Mouse (Mus musculus) leukemia stem cell, adult 10-12 weeks (primary cell): ENCODE results near the gene Spint2. TPM values are rescaled to one million over a fixed set of nuclear protein-coding genes. Genes with fewer than 3 reads are reported as not detected.

Experiments used
- polyA plus RNA-seq: library from polyadenylated mRNA; stranded (reverse); fragments of >175 nt; gene quantifications from 2 replicates; pipeline ENCODE4 v1.2.3, GENCODE M21; 2012; ENCODE audit warnings: low replicate concordance

Spint2 gene
- polyA plus RNA-seq = 28.4 and 81.0 TPM in 2 replicates

DNA sequence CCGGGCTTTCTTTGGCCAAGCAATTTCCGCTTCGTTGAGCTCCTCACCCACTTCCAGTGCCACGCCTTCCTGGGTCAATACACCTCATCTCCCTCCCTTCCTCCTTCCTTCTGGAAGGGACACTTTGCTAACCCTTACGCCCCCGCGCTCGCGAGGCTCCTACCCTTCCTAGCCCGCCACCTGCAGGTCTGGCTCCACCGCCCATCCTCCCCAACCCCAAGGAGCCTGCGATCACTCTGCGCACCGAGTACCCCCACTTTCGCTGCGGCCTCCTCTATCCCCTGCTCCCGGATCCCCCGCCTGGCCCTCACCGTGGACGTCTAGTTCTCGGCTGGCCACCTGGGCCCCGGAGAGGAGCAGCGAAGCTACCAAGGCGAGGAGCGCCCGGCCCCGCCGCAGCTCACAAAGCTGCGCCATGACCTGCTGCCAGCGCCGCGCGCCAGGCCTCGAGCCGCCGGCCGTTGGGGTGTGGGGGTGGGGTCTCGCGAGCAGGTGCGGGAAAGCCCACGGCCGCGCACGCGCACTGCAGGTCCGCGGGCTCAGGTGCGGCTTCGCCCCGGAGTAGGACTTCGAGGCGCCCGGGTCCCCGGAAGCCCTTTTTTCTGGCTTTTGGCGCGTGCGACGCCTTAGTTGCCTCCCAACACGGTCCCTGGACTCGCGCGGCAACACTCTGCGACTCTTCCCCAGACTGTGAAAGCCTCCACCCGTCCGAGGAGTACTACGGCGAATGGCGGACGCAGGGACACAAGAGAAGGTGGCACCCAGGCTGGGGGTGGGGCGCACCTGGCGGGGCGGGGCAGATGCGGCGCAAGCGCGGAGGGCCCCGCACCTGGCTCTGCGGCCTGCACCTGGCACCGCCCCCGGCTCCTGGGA lies at the start of gene Spint2:
TSS of gene Spint2 (minus strand) at position 712 of the 873 bp plus-strand sequence.

DNA sequence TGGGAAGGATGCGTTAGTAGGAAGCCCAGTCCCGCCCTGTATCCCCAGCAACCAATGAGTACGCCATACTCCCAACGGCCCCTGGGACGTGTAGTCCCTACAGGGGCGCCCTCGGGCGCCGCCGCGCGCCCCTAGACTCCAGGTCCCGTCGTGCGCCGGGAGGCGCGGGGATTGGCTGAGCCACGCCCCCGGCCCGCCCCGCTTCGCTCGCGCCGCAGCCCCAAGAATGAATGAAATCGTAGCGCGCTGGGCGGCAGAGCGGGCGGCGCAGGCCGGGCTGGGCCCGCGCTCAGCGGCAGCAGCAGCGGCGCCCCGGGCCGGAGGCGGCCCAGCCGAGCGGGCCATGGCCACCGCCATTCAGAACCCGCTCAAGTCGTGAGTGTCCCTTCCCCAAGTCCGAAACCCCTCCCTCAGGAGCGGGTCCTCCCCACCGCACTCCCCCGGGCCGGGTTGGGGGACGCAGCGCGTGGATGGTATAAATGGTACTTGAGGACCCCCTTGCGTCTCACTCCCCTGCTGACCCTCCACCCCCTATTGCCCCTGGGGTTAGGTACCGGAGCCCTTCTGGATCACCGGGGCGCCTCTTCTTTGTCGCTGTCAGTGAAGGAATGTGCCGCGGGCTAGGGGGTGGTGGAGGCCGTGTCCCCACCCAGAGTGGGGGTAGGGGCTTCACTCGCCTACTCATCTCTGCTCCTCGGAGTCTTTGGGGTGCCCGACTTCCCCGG lies 22.2 kb upstream of the Spint2 start, which contains the start of gene Dpf1:
TSS of gene Dpf1 (plus strand) at position 214 of the 725 bp plus-strand sequence.

DNA sequence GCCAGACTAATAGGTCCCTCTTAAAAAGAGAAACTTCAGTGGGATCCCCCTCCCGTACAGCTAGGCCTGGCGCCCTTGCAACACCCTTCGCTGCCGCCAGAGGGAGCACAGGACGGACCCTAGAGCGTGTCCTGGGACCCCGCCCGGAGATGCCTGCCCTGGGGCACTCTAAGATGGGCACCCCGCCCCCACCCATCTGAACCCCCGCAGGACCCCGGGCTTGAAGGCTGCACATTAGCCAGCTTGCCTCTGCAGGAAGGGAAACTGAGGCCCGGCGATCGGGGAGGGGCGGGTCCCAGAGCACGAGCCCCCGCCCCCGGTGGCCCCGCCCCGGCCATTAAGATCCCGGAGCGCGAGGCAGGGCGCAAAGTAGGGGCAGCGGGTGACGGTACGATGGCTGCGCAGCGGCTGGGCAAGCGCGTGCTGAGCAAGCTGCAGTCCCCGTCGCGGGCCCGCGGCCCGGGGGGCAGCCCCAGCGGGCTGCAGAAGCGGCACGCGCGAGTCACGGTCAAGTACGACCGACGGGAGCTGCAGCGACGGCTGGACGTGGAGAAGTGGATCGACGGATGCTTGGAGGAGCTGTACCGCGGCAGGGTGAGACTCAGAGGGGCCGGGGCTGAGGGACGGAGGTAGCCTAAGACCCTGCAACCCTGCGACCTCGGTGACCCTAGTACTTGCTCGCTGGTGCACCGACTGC lies 7.4 kb upstream of the Spint2 start, which contains the start of gene Ppp1r14a:
TSS of gene Ppp1r14a (plus strand) at position 367 of the 697 bp plus-strand sequence.

DNA sequence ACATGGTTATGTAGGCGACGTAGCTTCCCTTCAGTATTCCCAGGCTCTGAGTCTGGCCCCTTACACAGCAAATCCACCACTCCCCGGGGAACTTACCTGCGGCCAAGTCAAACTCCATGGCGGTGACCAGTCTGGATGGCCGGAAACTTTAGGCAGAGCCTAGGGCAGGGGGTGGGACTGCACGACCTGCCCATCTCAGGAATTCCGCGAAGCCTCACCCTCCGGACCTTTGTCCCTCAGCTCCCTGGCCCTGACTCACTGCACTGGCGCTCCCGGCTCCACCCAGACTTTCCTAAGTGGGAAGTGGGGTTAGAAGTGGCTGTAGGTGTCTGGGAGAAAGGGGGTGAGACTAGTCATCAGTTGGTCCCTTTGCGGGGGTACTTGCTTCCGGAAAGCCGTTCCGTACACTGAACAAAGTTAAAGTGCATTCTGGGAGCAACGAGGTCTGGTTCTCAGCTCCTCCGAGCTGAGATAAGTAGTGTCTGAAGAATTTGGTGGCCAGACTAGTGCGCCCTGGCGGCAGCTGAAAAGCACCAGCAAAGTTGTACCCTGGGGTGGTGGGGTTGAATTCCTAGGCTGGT lies 33.4 kb downstream of the Spint2 start, which contains the start of gene 2200002D01Rik:
TSS of gene 2200002D01Rik (minus strand) at position 206 of the 581 bp plus-strand sequence.

DNA sequence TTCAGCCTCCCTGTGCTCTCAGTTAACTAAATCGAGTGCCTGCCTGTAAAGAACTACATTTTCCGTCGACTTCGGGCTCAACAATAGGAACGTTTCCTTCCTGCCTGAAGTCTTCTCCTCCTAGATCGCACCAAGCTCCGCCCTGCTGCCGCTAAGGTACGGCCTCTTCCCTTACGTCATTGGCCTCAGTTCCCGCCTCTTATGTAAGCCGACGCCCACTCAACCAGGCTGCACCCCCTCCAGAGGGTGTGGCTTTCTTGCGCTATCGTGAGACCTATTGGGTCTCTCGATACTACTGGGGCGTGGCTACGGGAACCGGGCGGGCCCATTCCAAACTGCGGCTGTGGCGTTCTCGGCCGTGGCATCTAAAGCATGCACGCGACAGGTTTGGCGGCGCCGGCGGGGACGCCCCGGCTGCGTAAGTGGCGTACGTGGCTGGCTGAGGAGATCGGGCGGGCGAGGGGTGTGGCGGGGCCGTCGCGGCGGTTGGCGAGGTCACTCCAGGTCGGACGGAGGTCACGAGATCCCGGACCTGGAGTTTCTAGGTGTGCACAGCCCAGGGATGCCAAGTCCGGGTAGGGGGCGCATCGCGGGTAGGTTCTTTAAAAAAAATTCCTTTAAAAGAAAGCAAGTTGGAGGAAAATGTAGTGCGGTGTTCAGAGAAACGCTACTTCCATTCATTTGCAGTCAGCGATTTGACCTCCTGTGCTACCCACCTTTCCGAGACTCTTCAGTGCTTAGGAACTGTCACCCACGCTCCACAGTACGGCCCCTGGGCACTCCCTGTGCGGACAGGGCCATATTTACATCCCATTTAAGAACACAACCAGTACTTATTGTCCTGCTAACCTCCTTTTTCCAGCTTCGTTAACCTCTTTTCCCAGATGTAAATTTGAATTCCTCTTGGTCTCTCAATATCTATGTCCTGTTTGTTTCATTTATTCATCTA lies 43.4 kb downstream of the Spint2 start, which contains the start of gene Yif1b:
TSS of gene Yif1b (plus strand) at position 311 of the 949 bp plus-strand sequence.

DNA sequence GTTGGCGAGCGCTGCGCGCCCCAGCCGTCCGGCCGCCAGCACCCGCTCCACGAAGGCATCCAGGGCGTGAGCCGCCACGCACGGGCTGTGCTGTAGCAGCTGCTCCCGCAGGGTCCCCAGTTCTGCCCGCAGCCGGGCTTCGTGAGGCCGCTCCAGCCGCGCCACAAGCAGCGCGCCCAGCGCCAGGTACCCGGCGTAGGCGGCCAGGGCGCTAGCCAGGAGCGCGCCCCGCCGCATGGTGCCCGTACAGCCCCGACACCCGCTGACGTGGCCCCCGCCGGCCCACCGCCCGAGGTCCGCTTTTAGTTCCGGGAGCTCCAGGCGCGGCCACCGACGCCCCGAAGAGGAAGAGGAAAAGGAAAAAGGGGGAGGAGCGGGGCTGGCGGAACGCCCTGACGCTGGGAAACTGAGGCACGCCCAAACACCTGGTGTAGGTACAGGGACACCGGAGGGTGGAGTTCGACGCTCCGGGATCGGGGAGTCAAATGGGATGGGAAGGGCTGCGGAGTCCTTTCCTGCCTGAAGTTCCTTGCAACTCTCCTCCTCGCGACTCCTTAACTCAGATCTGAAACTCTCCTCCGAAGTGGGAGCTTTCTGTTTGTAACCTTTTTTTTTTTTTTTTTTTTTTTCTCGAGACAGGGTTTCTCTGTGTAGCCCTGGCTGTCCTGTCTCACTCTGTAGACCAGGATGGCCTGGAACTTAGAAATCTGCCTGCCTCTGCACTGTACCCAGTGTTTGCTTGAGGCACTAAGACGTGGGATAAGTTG lies 49.3 kb downstream of the Spint2 start, which contains the start of gene Kcnk6:
TSS of gene Kcnk6 (minus strand) at position 269 of the 767 bp plus-strand sequence.

DNA sequence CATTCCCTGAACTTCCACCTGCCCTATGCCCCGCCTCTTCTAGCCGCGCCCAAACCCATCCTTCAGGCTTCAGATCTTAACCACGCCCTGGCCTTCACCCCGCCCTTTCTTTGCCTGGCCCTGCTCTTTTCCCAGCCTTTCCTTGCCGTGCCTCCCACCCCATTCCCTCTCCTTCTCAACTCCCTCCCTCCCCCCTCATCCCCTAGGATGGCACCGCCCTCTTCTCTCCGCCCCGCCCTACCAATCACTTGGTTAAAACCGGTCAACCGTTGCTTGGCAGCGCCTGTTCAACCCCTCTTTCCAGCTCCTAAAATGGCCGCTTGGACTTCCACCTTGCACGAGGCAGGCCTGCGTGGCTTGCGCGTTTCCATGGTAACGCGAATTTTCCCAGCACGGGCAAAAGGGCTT lies 68.0 kb downstream of the Spint2 start, which contains the start of gene Catsperg1:
TSS of gene Catsperg1 (minus strand) at position 361 of the 408 bp plus-strand sequence.

Other genes starting within 250 kb of the Spint2 start
- gene Ryr1, start 156.7 kb downstream of the Spint2 start, polyA plus RNA-seq = 0.17 and 0.19 TPM in 2 replicates
- gene Rasgrp4, start 147.1 kb downstream of the Spint2 start, polyA plus RNA-seq = 4.1 and 5.1 TPM in 2 replicates
- 14.5 and 18.4 TPM in 2 replicates for gene Fam98c, start 125.7 kb downstream of the Spint2 start, polyA plus RNA-seq
- 0.23 and 0.27 TPM in 2 replicates for gene Ggn, start 111.7 kb downstream of the Spint2 start, polyA plus RNA-seq
- 0.86 and 0.90 TPM in 2 replicates for gene Spred3, start 111.5 kb downstream of the Spint2 start, polyA plus RNA-seq
- gene Psmd8, start 101.2 kb downstream of the Spint2 start, polyA plus RNA-seq = 68.3 and 78.8 TPM in 2 replicates
- 0.18 TPM in 1 of 2 replicates, not detected in the other for gene Catsperg1, start 67.9 kb downstream of the Spint2 start, polyA plus RNA-seq
- 3.2 and 4.6 TPM in 2 replicates for gene Kcnk6, start 49.4 kb downstream of the Spint2 start, polyA plus RNA-seq
- gene Yif1b, start 43.6 kb downstream of the Spint2 start, polyA plus RNA-seq = 175 and 329 TPM in 2 replicates
- gene 2200002D01Rik, start 33.4 kb downstream of the Spint2 start, polyA plus RNA-seq = 0.27 and 0.43 TPM in 2 replicates
- gene Ppp1r14a, start 7.4 kb upstream of the Spint2 start, polyA plus RNA-seq = 3.5 and 20.1 TPM in 2 replicates
- gene Dpf1, start 22.0 kb upstream of the Spint2 start, polyA plus RNA-seq = 42.7 and 46.6 TPM in 2 replicates
- gene Sipa1l3, start 236.7 kb upstream of the Spint2 start, polyA plus RNA-seq = 198 and 326 TPM in 2 replicates